Mouse (Mus musculus): ENCODE results near the gene Rab11fip3. TPM values are rescaled to one million over a fixed set of nuclear protein-coding genes. Genes with fewer than 3 reads are reported as not detected.
A peak's percentile ranks its signal among the peaks of the same experiment; 100 is the strongest.

The Rab11fip3 gene
- polyA plus RNA-seq, 1 experiment: 88.5 TPM

GRCm38 (mm10) chr17:26089905-26090632 is 20.7 kb upstream of the Rab11fip3 start, which contains the start of gene Decr2:
TSS of gene Decr2 (minus strand) at chr17:26090337.
- no peaks in the 10 kb centered on the region for H3K4me1 ChIP-seq (ENCODE audit: control insufficient read depth, insufficient read depth, low read length)
- H3K4me3 ChIP-seq (ENCODE audit: insufficient read depth, low read length): peak within 1 kb of the TSS; percentile 78
- H3K27ac ChIP-seq (ENCODE audit: insufficient read depth, low read length): no peak within 1 kb of the TSS
- peak; percentile 54; the same call in 1 of the 2 replicates for TF ChIP-seq POLR2A (IDR thresholded peaks at IDR 0.05; ENCODE audit: extremely low read depth, insufficient read depth, low read length)
- TF ChIP-seq CTCF (IDR thresholded peaks at IDR 0.05; ENCODE audit: extremely low read depth, insufficient read depth, low read length): peak; percentile 88

GRCm38 (mm10) chr17:26087059-26087564 is 17.8 kb upstream of the Rab11fip3 start:
- Histone ChIP-seq H3K4me1 (ENCODE audit: control insufficient read depth, insufficient read depth, low read length) (no peaks in the 10 kb centered on the region), H3K27ac (ENCODE audit: insufficient read depth, low read length) (no peak overlapping the region), H3K4me3 (ENCODE audit: insufficient read depth, low read length) (no peak overlapping the region)
- TF ChIP-seq POLR2A (IDR thresholded peaks at IDR 0.05; ENCODE audit: extremely low read depth, insufficient read depth, low read length) (no peak), CTCF (IDR thresholded peaks at IDR 0.05; ENCODE audit: extremely low read depth, insufficient read depth, low read length) (no peak)

- Histone ChIP-seq H3K27ac (ENCODE audit: insufficient read depth, low read length) (no peak overlapping the region), H3K4me3 (ENCODE audit: insufficient read depth, low read length) (no peak overlapping the region), H3K4me1 (ENCODE audit: control insufficient read depth, insufficient read depth, low read length) (peaks cover 5% of the 10 kb centered on the region; the same call in 1 of the 2 replicates)
- no peak for TF ChIP-seq POLR2A (IDR thresholded peaks at IDR 0.05; ENCODE audit: extremely low read depth, insufficient read depth, low read length)
- TF ChIP-seq CTCF (IDR thresholded peaks at IDR 0.05; ENCODE audit: extremely low read depth, insufficient read depth, low read length): no peak
These were observed 11.5 kb upstream of the Rab11fip3 start for GRCm38 (mm10) chr17:26080867-26081266.

DNA sequence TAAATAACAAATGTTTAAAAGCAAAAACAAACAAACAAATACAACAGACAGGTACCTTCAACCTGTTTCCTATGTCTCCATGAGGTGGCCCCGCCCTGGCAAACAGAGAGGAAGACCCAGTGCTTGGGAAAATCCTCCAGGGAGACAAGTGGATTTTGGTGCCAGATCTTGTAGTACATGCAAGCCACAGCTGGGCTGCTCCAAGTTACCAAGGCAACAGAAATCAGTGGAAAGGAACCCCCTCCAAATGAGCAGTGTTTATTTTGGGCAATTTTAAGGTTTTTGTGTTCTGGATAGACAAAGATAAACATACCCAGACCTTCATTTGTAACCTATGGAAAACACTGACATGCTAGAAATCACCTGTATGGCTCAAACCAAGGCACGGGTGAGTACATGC is 9.5 kb upstream of the Rab11fip3 start:
- Histone ChIP-seq H3K4me1 (ENCODE audit: control insufficient read depth, insufficient read depth, low read length) (peaks cover 7% of the 10 kb centered on the region), H3K4me3 (ENCODE audit: insufficient read depth, low read length) (no peak overlapping the region), H3K27ac (ENCODE audit: insufficient read depth, low read length) (no peak overlapping the region)
- TF ChIP-seq POLR2A (IDR thresholded peaks at IDR 0.05; ENCODE audit: extremely low read depth, insufficient read depth, low read length): no peak
- TF ChIP-seq CTCF (IDR thresholded peaks at IDR 0.05; ENCODE audit: extremely low read depth, insufficient read depth, low read length): no peak

GRCm38 (mm10) chr17:26075246-26075645 is 5.9 kb upstream of the Rab11fip3 start:
- H3K4me1 ChIP-seq (ENCODE audit: control insufficient read depth, insufficient read depth, low read length): peaks cover 5% of the 10 kb centered on the region
- peak overlapping the region; percentile 67; the same call in 1 of the 2 replicates for H3K27ac ChIP-seq (ENCODE audit: insufficient read depth, low read length)
- H3K4me3 ChIP-seq (ENCODE audit: insufficient read depth, low read length): no peak overlapping the region
- TF ChIP-seq CTCF (IDR thresholded peaks at IDR 0.05; ENCODE audit: extremely low read depth, insufficient read depth, low read length): no peak
- TF ChIP-seq POLR2A (IDR thresholded peaks at IDR 0.05; ENCODE audit: extremely low read depth, insufficient read depth, low read length): no peak

GRCm38 (mm10) chr17:26070136-26070535 is 781 bp upstream of the Rab11fip3 start:
- no peak for TF ChIP-seq POLR2A (IDR thresholded peaks at IDR 0.05; ENCODE audit: extremely low read depth, insufficient read depth, low read length)
- no peak for TF ChIP-seq CTCF (IDR thresholded peaks at IDR 0.05; ENCODE audit: extremely low read depth, insufficient read depth, low read length)
- Histone ChIP-seq H3K27ac (ENCODE audit: insufficient read depth, low read length) (no peak overlapping the region), H3K4me3 (ENCODE audit: insufficient read depth, low read length) (peak overlapping the region; percentile 39), H3K4me1 (ENCODE audit: control insufficient read depth, insufficient read depth, low read length) (peaks cover 6% of the 10 kb centered on the region)

DNA sequence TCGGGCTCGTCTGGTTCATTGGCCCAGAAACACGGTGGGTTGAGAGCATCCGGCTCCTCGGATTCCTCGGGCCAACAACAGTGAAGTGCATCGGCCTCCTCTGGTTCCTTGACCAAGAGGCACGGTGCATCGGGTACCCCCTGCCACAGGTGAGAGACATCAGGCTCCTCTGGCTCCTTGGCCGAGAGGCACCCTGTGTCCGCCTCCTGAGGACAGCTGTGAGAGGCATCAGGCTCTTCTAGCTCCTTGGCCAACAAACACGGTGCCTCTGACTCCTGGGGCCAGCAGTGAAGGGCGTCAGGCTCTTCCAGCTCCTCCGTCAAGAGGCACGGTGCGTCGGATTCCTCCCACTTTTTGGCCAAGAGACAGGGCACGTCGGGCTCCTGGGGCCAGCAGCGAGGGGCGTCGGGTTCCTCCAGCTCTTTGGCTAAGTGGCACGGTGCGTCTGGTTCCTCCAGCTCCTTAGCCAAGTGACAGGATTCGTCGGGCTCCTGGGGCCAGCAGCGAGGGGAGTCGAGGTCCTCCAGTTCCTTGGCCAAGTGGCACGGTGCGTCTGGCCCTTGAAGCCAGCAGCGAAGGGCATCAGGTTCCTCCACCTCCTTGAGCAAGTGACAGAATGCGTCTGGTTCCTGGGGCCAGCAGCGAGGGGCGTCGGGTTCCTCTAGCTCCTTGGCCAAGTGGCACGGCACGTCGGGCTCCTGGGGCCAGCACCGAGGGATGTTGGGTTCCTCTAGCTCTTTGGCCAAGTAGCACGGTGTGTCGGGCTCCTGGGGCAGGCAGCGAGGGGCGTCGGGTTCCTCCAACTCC is 1.1 kb downstream of the Rab11fip3 start:
- H3K4me3 ChIP-seq (ENCODE audit: insufficient read depth, low read length): peak overlapping the region; percentile 39
- no peak for TF ChIP-seq POLR2A (IDR thresholded peaks at IDR 0.05; ENCODE audit: extremely low read depth, insufficient read depth, low read length)
- no peak for TF ChIP-seq CTCF (IDR thresholded peaks at IDR 0.05; ENCODE audit: extremely low read depth, insufficient read depth, low read length)
- H3K27ac ChIP-seq (ENCODE audit: insufficient read depth, low read length): peak overlapping the region; percentile 66; the same call in 1 of the 2 replicates
- peaks cover 10% of the 10 kb centered on the region for H3K4me1 ChIP-seq (ENCODE audit: control insufficient read depth, insufficient read depth, low read length)

GRCm38 (mm10) chr17:26066488-26067020 is 2.8 kb downstream of the Rab11fip3 start:
- no peak overlapping the region for H3K27ac ChIP-seq (ENCODE audit: insufficient read depth, low read length)
- peak overlapping the region; percentile 39 for H3K4me3 ChIP-seq (ENCODE audit: insufficient read depth, low read length)
- TF ChIP-seq POLR2A (IDR thresholded peaks at IDR 0.05; ENCODE audit: extremely low read depth, insufficient read depth, low read length): no peak
- no peak for TF ChIP-seq CTCF (IDR thresholded peaks at IDR 0.05; ENCODE audit: extremely low read depth, insufficient read depth, low read length)
- peaks cover 13% of the 10 kb centered on the region for H3K4me1 ChIP-seq (ENCODE audit: control insufficient read depth, insufficient read depth, low read length)

DNA sequence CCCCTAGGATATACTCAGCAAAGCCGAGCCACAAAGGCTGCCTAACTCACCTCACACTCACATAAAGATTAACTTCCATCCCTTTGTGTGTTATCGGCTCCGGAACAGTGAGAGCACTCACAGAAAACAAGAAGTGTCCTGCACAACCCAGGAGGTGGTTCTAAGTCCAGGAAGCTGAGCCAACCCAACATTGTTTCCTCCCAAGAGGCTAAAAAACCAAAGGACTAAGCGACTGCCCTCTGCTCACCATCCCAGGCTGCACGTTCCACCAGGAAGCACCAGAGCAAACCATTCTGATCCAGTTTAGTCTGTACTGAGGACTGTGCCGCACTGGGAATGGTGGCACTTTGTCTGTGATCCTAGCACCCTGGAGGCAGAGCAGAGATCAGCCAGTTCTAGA is 4.4 kb downstream of the Rab11fip3 start:
- no peak overlapping the region for H3K27ac ChIP-seq (ENCODE audit: insufficient read depth, low read length)
- peaks cover 13% of the 10 kb centered on the region for H3K4me1 ChIP-seq (ENCODE audit: control insufficient read depth, insufficient read depth, low read length)
- TF ChIP-seq POLR2A (IDR thresholded peaks at IDR 0.05; ENCODE audit: extremely low read depth, insufficient read depth, low read length) (no peak), CTCF (IDR thresholded peaks at IDR 0.05; ENCODE audit: extremely low read depth, insufficient read depth, low read length) (no peak)
- peak overlapping the region; percentile 18 for H3K4me3 ChIP-seq (ENCODE audit: insufficient read depth, low read length)

Data from cortical plate, adult 2 months (tissue).